Mouse (Mus musculus) neutrophil, adult 65 days (primary cell): ENCODE results near the gene Rsad2. TPM values are rescaled to one million over a fixed set of nuclear protein-coding genes. Genes with fewer than 3 reads are reported as not detected.

Source experiments
- total RNA-seq: library from RNA; stranded (reverse); gene quantifications from 2 replicates; pipeline ENCODE4 v1.2.4, GENCODE M21; 2023

The Rsad2 gene
- 8.3 and 19.3 TPM in 2 replicates for total RNA-seq

GRCm38 (mm10) chr12:26456028-26456698 is at the start of gene Rsad2:
Gene Rsad2, minus strand, starts transcription at chr12:26456452.

GRCm38 (mm10) chr12:26469098-26470041 is 13.1 kb upstream of the Rsad2 start, which contains the start of gene Cmpk2:
Gene Cmpk2, plus strand, starts transcription at chr12:26469204.

GRCm38 (mm10) chr12:26415104-26415771 is 41.0 kb downstream of the Rsad2 start, which contains the start of gene Rnf144a:
Gene Rnf144a, minus strand, starts transcription at chr12:26415254.

Other genes with a start within 250 kb of the Rsad2 start
- gene Rnf144a, start 41.2 kb downstream of the Rsad2 start, total RNA-seq: 166 and 182 TPM in 2 replicates
- 25.2 and 33.5 TPM in 2 replicates for gene Cmpk2, start 12.8 kb upstream of the Rsad2 start, total RNA-seq